10 mouse cellular contexts compared by ENCODE assay signal in the genomic region with DNA sequence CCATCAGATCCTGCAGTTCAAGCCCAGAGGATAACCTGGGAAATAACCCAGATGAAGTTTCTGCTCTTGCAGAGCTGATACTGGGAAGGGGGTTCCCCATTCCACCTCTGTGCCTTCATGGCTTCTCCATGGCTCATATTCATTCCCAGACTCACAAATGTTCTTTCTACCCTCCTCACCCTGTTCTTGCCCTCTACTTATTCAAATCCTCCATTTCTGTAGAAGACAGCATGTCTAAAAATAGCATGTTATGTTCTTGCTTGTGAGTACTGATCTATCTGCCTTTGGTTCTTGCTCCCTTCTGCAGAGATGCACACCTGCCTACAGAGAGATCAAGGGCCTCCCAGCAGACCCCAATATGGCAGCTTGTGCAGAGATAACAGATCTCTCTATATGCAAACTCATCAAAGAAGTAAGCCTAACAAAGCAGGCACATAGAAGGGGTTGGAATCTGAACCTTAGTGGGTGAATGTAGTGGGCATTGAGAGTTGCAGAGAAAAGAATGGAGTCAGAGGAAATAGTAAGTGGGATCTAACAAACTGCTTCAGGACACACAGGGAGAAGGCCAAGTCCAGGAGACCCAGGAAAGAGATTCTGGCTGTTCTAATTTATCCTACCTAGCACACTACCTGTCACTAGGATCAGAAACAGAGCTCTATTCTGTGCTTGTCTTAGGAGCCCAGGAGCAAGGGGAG.
"Had no signal": no experiment of that assay in that cellular context is flagged by ENCODE, and none has a peak within 500 bp of the region (broad histone marks: within the 10 kb centered on the region; RNA-seq: fewer than 3 reads in every experiment).

No protein-coding gene starts in this region.

- DNase-seq: kidney, postnatal 4 days; left cerebral cortex, postnatal 4 days; right cerebral cortex, postnatal 14 days had no signal

- H3K4me1 ChIP-seq: limb, embryonic 13.5 days; midbrain, embryonic 12.5 days; neural tube, embryonic 13.5 days had no signal

- H3K27me3 ChIP-seq: midbrain, embryonic 12.5 days; neural tube, embryonic 13.5 days had no signal

- H3K4me3 ChIP-seq: layer of hippocampus, adult 2 months; limb, embryonic 13.5 days; midbrain, embryonic 12.5 days; neural tube, embryonic 13.5 days had no signal

- H3K27ac ChIP-seq: kidney, postnatal 0 days; layer of hippocampus, adult 2 months; limb, embryonic 13.5 days; liver, embryonic 14.5 days; midbrain, embryonic 12.5 days; neural tube, embryonic 13.5 days had no signal

- H3K4me2 ChIP-seq: limb, embryonic 13.5 days; midbrain, embryonic 12.5 days; neural tube, embryonic 13.5 days had no signal

- ATAC-seq: midbrain, embryonic 16.5 days had no signal

- H3K9ac ChIP-seq: limb, embryonic 13.5 days; liver, embryonic 14.5 days; midbrain, embryonic 12.5 days; neural tube, embryonic 13.5 days had no signal

- H3K36me3 ChIP-seq: limb, embryonic 13.5 days; midbrain, embryonic 12.5 days; neural tube, embryonic 13.5 days had no signal

- H3K9me3 ChIP-seq: limb, embryonic 13.5 days; midbrain, embryonic 12.5 days; neural tube, embryonic 13.5 days had no signal
